Mouse (Mus musculus): ENCODE measurements around the gene Fads1. TPM values are rescaled to one million over a fixed set of nuclear protein-coding genes. Genes with fewer than 3 reads are reported as not detected.
"Not testable (repeated sequence)": the region's sequence is repeated elsewhere in the genome, so short reads cannot be mapped to it uniquely, and the experiment has no call there.

Fads1 gene
- polyA plus RNA-seq, 1 experiment from 2014 or later = 134 TPM

- Histone ChIP-seq H3K9ac (replicated peaks) (no peak overlapping the region), H3K27ac (no peak overlapping the region), H3K27me3 (no peaks in the 10 kb centered on the region), H3K4me3 (replicated peaks) (no peak overlapping the region), H3K36me3 (no peaks in the 10 kb centered on the region), H3K4me2 (no peak overlapping the region), H3K4me1 (replicated peaks) (no peaks in the 10 kb centered on the region), H3K9me3 (no peaks in the 10 kb centered on the region)
- no peak for ATAC-seq (ENCODE audit: insufficient number of reproducible peaks, insufficient read depth, low FRiP score, low TSS enrichment, low read depth)
- 88% methylated on average over 1 of the region's 1 CpGs for WGBS
These were observed 14.7 kb upstream of the Fads1 start for GRCm38 (mm10) chr19:10167951-10168350.

GRCm38 (mm10) chr19:10168441-10168840 lies 14.2 kb upstream of the Fads1 start:
- no peak for ATAC-seq (ENCODE audit: insufficient number of reproducible peaks, insufficient read depth, low FRiP score, low TSS enrichment, low read depth)
- 89% methylated on average over 3 of the region's 3 CpGs for WGBS
- H3K27ac ChIP-seq = no peak overlapping the region

GRCm38 (mm10) chr19:10169179-10169578 lies 13.5 kb upstream of the Fads1 start:
- Histone ChIP-seq H3K27ac (no peak overlapping the region), H3K4me3 (replicated peaks) (no peak overlapping the region), H3K9me3 (no peaks in the 10 kb centered on the region), H3K9ac (replicated peaks) (no peak overlapping the region), H3K4me1 (replicated peaks) (no peaks in the 10 kb centered on the region), H3K4me2 (no peak overlapping the region), H3K36me3 (no peaks in the 10 kb centered on the region), H3K27me3 (no peaks in the 10 kb centered on the region)
- no peak for ATAC-seq (ENCODE audit: insufficient number of reproducible peaks, insufficient read depth, low FRiP score, low TSS enrichment, low read depth)

More at GRCm38 (mm10) chr19:10168441-10168840, 14.2 kb upstream of the Fads1 start:
- Histone ChIP-seq H3K36me3 (no peaks in the 10 kb centered on the region), H3K4me1 (replicated peaks) (no peaks in the 10 kb centered on the region), H3K4me3 (replicated peaks) (no peak overlapping the region), H3K27me3 (no peaks in the 10 kb centered on the region), H3K4me2 (no peak overlapping the region), H3K9me3 (no peaks in the 10 kb centered on the region), H3K9ac (replicated peaks) (no peak overlapping the region)

GRCm38 (mm10) chr19:10169692-10170330 lies 12.9 kb upstream of the Fads1 start:
- not testable (repeated sequence) for H3K4me3 ChIP-seq (replicated peaks); H3K4me2 ChIP-seq; H3K27ac ChIP-seq; H3K9me3 ChIP-seq; H3K36me3 ChIP-seq; H3K4me1 ChIP-seq (replicated peaks); H3K9ac ChIP-seq (replicated peaks); ATAC-seq (ENCODE audit: insufficient number of reproducible peaks, insufficient read depth, low FRiP score, low TSS enrichment, low read depth); H3K27me3 ChIP-seq
- 90% methylated on average over 3 of the region's 3 CpGs for WGBS

- H3K27ac ChIP-seq = no peak overlapping the region
- WGBS = 36% methylated on average over 1 of the region's 1 CpGs
- no peaks in the 10 kb centered on the region for H3K36me3 ChIP-seq
- no peak overlapping the region for H3K9ac ChIP-seq (replicated peaks)
- no peaks in the 10 kb centered on the region for H3K27me3 ChIP-seq
- H3K4me1 ChIP-seq (replicated peaks) = no peaks in the 10 kb centered on the region
- no peak overlapping the region for H3K4me3 ChIP-seq (replicated peaks)
- no peak overlapping the region for H3K4me2 ChIP-seq
- ATAC-seq (ENCODE audit: insufficient number of reproducible peaks, insufficient read depth, low FRiP score, low TSS enrichment, low read depth) = no peak
- no peaks in the 10 kb centered on the region for H3K9me3 ChIP-seq
These were observed 12.2 kb upstream of the Fads1 start for GRCm38 (mm10) chr19:10170466-10170865.

DNA sequence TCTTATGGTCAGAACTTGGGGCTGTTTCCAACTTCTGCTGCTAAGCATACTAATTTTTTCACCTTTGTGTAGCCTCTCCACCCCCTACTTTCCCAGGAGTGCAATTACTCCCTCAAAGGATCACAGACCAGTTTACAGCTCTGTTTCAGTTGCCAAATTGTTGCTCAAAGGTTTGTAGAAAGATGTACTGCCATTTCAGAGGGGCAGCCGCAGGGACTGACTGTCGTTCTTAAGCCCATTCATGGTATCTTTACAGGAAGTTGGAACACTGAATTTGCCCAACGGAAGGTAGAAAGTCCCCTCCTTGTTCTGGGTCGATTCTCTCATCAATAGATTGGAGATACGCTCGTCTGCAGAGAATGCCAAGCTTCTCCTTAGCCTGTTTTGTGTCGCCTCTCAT lies 11.3 kb upstream of the Fads1 start:
- Histone ChIP-seq H3K4me3 (replicated peaks) (no peak overlapping the region), H3K27ac (no peak overlapping the region), H3K4me1 (replicated peaks) (no peaks in the 10 kb centered on the region), H3K9ac (replicated peaks) (no peak overlapping the region), H3K27me3 (no peaks in the 10 kb centered on the region), H3K4me2 (no peak overlapping the region), H3K36me3 (no peaks in the 10 kb centered on the region), H3K9me3 (no peaks in the 10 kb centered on the region)
- ATAC-seq (ENCODE audit: insufficient number of reproducible peaks, insufficient read depth, low FRiP score, low TSS enrichment, low read depth) = no peak
- WGBS = 79% methylated on average over 7 of the region's 7 CpGs

DNA sequence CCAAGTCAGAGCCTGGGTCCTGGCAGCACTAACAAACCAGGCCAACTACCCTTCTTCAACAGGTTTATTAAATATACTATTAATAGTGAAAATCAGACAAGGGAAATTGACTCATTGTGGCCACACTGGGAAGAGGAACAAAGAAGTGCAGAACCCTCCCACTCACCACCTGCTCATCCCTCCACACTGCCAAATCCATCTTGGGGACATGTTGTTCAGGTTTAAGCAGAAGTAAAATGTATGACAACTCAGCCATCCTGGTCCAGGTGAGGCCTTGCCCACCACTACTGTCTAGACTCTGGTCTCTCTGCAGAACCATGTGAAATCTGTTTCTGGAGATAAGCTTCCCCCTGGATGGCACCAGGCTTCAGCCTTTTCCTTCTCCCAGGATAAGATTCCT lies 10.8 kb upstream of the Fads1 start:
- ATAC-seq (ENCODE audit: insufficient number of reproducible peaks, insufficient read depth, low FRiP score, low TSS enrichment, low read depth) = no peak
- Histone ChIP-seq H3K4me2 (no peak overlapping the region), H3K9me3 (no peaks in the 10 kb centered on the region), H3K9ac (replicated peaks) (no peak overlapping the region), H3K4me3 (replicated peaks) (no peak overlapping the region), H3K36me3 (no peaks in the 10 kb centered on the region), H3K27ac (no peak overlapping the region), H3K27me3 (no peaks in the 10 kb centered on the region), H3K4me1 (replicated peaks) (no peaks in the 10 kb centered on the region)

DNA sequence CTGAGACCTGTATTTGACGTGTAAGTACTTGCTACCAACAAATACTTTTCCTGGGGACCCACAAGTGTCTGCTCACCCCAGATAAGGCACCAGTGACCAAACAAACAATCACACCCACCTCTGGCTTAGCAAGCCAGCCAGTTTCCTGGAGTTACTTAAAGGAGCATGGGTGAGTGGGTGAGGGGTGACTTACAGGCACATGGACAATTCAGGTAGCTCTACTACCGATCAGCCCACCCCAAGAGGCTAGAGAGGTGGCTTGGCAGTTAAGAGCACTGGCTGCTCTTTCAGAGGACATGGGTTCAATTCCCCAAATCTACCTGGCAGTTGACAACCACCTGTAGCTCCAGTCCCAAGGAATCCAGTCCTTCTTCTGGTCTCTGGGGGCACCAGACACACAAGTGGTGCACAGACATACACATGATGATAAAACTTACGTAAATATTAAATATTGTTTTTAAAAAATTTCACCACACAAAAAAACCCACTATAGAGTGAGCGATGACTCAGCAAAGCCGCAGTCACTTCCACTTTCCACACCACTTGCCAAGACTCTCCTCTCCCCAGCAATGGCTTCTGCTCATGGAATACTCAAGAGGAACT lies 9.5 kb upstream of the Fads1 start:
- H3K36me3 ChIP-seq = no peaks in the 10 kb centered on the region
- no peaks in the 10 kb centered on the region for H3K4me1 ChIP-seq (replicated peaks)
- no peak overlapping the region for H3K9ac ChIP-seq (replicated peaks)
- no peak overlapping the region for H3K27ac ChIP-seq
- no peak overlapping the region for H3K4me3 ChIP-seq (replicated peaks)
- no peak for ATAC-seq (ENCODE audit: insufficient number of reproducible peaks, insufficient read depth, low FRiP score, low TSS enrichment, low read depth)
- no peaks in the 10 kb centered on the region for H3K27me3 ChIP-seq
- no peak overlapping the region for H3K4me2 ChIP-seq
- no peaks in the 10 kb centered on the region for H3K9me3 ChIP-seq
- 81% methylated on average over 5 of the region's 5 CpGs for WGBS

DNA sequence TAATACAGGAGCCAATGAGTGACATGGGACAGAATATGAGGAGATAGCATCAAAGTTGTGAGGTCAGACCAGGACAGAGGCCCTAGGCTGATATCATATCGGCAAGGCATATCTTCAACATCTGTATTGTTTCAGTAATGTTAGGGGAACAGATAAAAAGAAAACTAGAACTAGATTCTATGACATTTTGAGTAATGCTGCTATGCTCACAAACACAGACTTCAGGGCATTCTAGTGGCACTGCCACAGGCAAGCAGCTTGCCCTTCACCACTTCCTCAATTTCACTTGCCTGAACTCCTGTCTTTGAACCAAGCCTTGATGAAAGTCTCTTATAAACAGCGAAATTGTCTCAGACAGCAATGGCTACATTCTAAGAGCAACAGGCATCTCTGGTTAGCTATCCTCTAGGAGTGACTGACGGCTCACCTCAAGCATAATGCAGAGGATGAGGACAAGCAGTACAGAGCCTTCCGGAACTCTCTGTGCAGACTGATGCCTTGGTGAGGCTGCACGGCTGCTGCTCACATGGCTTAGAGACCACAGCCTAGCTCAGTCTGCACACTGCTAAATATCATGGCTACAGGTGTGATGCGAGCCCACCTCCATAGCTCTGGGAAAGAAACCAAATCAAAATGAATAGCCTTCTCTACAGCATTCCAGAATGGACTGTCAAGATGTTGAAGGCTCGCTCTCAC lies 8.7 kb upstream of the Fads1 start:
- H3K4me3 ChIP-seq (replicated peaks) = no peak overlapping the region
- H3K4me1 ChIP-seq (replicated peaks) = no peaks in the 10 kb centered on the region
- H3K27ac ChIP-seq = no peak overlapping the region
- H3K9ac ChIP-seq (replicated peaks) = no peak overlapping the region
- no peaks in the 10 kb centered on the region for H3K36me3 ChIP-seq
- H3K27me3 ChIP-seq = no peaks in the 10 kb centered on the region
- ATAC-seq (ENCODE audit: insufficient number of reproducible peaks, insufficient read depth, low FRiP score, low TSS enrichment, low read depth) = no peak
- H3K4me2 ChIP-seq = no peak overlapping the region
- 89% methylated on average over 7 of the region's 7 CpGs for WGBS
- no peaks in the 10 kb centered on the region for H3K9me3 ChIP-seq

DNA sequence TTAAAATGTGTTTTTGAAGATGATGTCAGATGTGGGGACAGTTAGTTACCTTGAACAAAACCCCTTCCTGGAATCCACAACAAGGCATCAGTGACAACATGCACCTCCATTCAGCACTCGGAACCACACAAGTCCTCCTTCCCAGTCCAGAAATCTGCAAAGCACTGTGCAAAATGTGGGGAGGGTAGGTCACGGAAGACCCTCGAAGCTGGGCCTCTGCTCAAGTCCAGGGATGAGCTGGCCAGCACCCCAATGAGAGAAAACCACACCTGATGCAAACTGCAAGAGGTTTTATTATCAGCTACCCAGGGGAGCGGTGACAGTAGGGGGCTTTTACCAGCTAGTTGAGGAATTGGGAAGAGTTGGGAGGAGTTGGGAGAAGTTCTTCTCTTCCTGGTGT lies 7.7 kb upstream of the Fads1 start:
- no peak overlapping the region for H3K27ac ChIP-seq
- no peak overlapping the region for H3K4me3 ChIP-seq (replicated peaks)
- no peak overlapping the region for H3K4me2 ChIP-seq
- H3K27me3 ChIP-seq = no peaks in the 10 kb centered on the region
- WGBS = 65% methylated on average over 4 of the region's 4 CpGs
- no peaks in the 10 kb centered on the region for H3K4me1 ChIP-seq (replicated peaks)
- ATAC-seq (ENCODE audit: insufficient number of reproducible peaks, insufficient read depth, low FRiP score, low TSS enrichment, low read depth) = no peak
- no peaks in the 10 kb centered on the region for H3K36me3 ChIP-seq
- no peak overlapping the region for H3K9ac ChIP-seq (replicated peaks)
- no peaks in the 10 kb centered on the region for H3K9me3 ChIP-seq

- Histone ChIP-seq H3K27me3 (no peaks in the 10 kb centered on the region), H3K4me1 (replicated peaks) (no peaks in the 10 kb centered on the region), H3K36me3 (no peaks in the 10 kb centered on the region), H3K4me3 (replicated peaks) (no peak overlapping the region), H3K27ac (no peak overlapping the region), H3K9me3 (no peaks in the 10 kb centered on the region), H3K4me2 (no peak overlapping the region), H3K9ac (replicated peaks) (no peak overlapping the region)
- WGBS = 72% methylated on average over 1 of the region's 1 CpGs
- no peak for ATAC-seq (ENCODE audit: insufficient number of reproducible peaks, insufficient read depth, low FRiP score, low TSS enrichment, low read depth)
These were observed 6.2 kb upstream of the Fads1 start for GRCm38 (mm10) chr19:10176477-10176876.
